Mouse (Mus musculus) forebrain, postnatal 0 days (tissue): ENCODE data around the gene Zc2hc1c. TPM values are rescaled to one million over a fixed set of nuclear protein-coding genes. Genes with fewer than 3 reads are reported as not detected.

Experiments used
- ATAC-seq: fragments of 200-750 bp; cut with Nextera tagmentation; 2 replicates; pipeline ENCODE4 v1.8.0; 2017; ENCODE audit warnings: mild to moderate bottlenecking, moderate library complexity
- DNase-seq: peaks from one replicate; pipeline ENCODE4 v3.0.0-alpha.2; 2015
- H3K27ac ChIP-seq: fragments of 300-500 bp; sonication (generic); 2 replicates; pipeline ENCODE4 v1.5.1; 2014; ENCODE audit warnings: low read depth, mild to moderate bottlenecking, antibody characterized with exemption, low read length, moderate library complexity, mixed read lengths
- H3K27me3 ChIP-seq: fragments of 300-500 bp; sonication (generic); 2 replicates; pipeline ENCODE4 v1.6.1; 2014; ENCODE audit warnings: mild to moderate bottlenecking, low read length, mixed read lengths; ENCODE audit not compliant: insufficient read depth
- H3K36me3 ChIP-seq: fragments of 300-500 bp; sonication (generic); 2 replicates; pipeline ENCODE4 v1.6.1; 2014; ENCODE audit warnings: mild to moderate bottlenecking, moderate library complexity; ENCODE audit not compliant: insufficient read depth
- H3K4me1 ChIP-seq: fragments of 300-500 bp; sonication (generic); 2 replicates; pipeline ENCODE4 v1.6.1; 2014; ENCODE audit warnings: antibody characterized with exemption; ENCODE audit not compliant: insufficient read depth
- H3K4me2 ChIP-seq: fragments of 300-500 bp; sonication (generic); 2 replicates; pipeline ENCODE4 v1.6.1; 2014; ENCODE audit warnings: low read depth, mild to moderate bottlenecking, moderate library complexity
- H3K4me3 ChIP-seq: fragments of 300-500 bp; sonication (generic); 2 replicates; pipeline ENCODE4 v1.5.1; 2014; ENCODE audit warnings: low read depth, low read length, mixed read lengths
- H3K9ac ChIP-seq: fragments of 300-500 bp; sonication (generic); 2 replicates; pipeline ENCODE4 v1.6.1; 2014; ENCODE audit warnings: mild to moderate bottlenecking
- H3K9me3 ChIP-seq: fragments of 300-500 bp; sonication (generic); 2 replicates; pipeline ENCODE4 v1.6.1; 2016; ENCODE audit warnings: low read length
- CTCF ChIP-seq: sonication (generic); IDR thresholded peaks from 2 replicates; pipeline ENCODE4 v1.5.1; 2016; ENCODE audit warnings: antibody characterized with exemption, control low read depth, low read depth
- WGBS: fragments of 180-500 bp; shearing (Covaris S2); extraction: QIAGEN DNeasy Blood & Tissue Kit; methylation state at CpG from one replicate; pipeline ENCODE4 v1.1.7; 2014; 5-methylcytosine and 5-hydroxymethylcytosine counted together
- polyA plus RNA-seq: library from polyadenylated mRNA; unstranded; fragments of >200 nt; fragmentation: Nextera tagmentation; extraction: Ambion mirVana; gene quantifications from 2 replicates; pipeline ENCODE4 v1.2.1, GENCODE M21; 2015
- total RNA-seq: library from RNA; depleted of rRNA; stranded (reverse); fragments of >200 nt; gene quantifications from 2 replicates; pipeline ENCODE4 v1.2.3, GENCODE M21; 2014

Gene Zc2hc1c
- total and polyA plus RNA-seq, 2 experiments from 2014 or later, result 1.1 to 1.3 TPM

DNA sequence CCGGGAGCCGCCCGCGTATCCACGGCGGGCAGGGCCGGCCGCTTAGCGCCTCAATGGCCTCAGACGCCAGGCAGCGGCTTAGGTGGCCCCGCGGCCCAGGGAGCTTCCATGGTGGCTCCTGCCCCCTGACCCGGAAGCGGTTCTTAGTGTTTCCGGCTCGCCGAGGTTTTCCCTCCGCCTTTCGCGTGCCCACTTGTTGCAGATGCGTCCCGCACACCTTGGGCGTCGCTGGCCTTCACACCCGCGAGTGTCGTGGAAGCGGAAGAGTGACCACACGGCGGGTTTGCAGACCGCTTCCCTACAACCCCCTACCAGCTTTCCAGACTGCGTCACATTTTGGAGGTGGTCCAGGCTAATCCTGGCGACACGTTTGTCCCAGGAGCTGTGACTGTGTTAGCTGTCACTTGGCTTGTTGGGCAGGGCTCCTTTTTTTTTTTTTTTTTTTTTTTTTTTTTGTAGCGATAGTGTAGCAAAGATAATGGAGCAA lies 50.9 kb downstream of the Zc2hc1c start, which contains the start of gene Nek9:
TSS of gene Nek9 (minus strand) at position 120 of the 487 bp plus-strand sequence.
- H3K36me3 ChIP-seq, result peaks cover 16% of the 10 kb centered on the region
- under 1% methylated on average over 35 of the region's 36 CpGs for WGBS
- peak within 1 kb of the TSS; percentile 73 for H3K4me2 ChIP-seq
- H3K27ac ChIP-seq, result peak within 1 kb of the TSS; percentile 80
- peak within 1 kb of the TSS; percentile 92 for H3K4me3 ChIP-seq
- ATAC-seq (peak; percentile 90), DNase-seq (peak; percentile 95)
- H3K27me3 ChIP-seq, result no peaks in the 10 kb centered on the region
- TF ChIP-seq CTCF, result peak; percentile 16; the same call in 1 of the 2 replicates
- H3K9me3 ChIP-seq, result no peaks in the 10 kb centered on the region
- peak within 1 kb of the TSS; percentile 92 for H3K9ac ChIP-seq
- H3K4me1 ChIP-seq, result no peaks in the 10 kb centered on the region

DNA sequence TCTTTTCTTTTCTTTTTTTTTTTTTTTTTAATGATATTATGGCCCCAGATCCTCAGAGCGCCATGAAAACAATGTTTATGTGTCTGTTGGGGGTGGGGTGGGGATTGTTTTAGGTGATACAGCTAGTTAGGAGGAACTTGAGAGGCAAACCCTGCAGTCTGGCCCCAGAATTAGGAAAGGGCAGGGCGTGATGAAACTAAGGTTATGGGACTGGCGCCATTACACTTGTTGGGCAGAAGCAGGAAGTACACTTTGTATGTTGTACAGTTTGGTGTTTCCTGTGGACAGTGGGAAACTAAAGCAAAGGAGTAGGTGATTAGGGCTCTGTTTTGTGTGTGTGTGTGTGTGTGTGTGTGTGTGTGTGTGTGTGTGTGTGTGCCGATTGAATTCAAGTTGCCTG lies 51.6 kb downstream of the Zc2hc1c start:
- 40% methylated on average over 4 of the region's 4 CpGs for WGBS

DNA sequence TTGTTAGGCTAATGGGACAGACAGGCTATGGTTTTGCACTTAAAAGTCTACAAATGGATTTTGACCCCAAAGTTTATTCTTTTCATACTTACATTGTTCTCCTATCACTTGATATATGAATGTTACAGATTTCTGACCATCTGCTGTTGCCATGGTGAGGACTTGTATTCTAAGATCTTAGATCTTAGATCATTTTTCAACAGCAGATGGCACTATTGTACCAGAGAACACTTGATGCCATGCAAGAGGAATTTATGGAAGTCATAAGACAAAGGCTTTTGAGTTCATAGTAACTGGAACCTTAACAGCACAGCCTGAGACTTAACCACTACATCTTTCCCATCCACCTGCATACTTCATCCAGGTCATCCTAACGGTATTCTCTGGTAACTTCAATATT lies 52.7 kb downstream of the Zc2hc1c start:
- no peaks in the 10 kb centered on the region for H3K27me3 ChIP-seq
- DNase-seq, result peak; percentile 87
- peaks cover 14% of the 10 kb centered on the region; the same call in 1 of the 2 replicates for H3K36me3 ChIP-seq
- WGBS, result 59% methylated on average over 1 of the region's 1 CpGs
- peak; percentile 76 for TF ChIP-seq CTCF
- no peak overlapping the region for H3K4me2 ChIP-seq
- H3K9ac ChIP-seq, result no peak overlapping the region
- H3K4me1 ChIP-seq, result no peaks in the 10 kb centered on the region
- no peak overlapping the region for H3K27ac ChIP-seq
- H3K4me3 ChIP-seq, result no peak overlapping the region
- ATAC-seq, result peak; percentile 46
- no peaks in the 10 kb centered on the region for H3K9me3 ChIP-seq

More for the DNA sequence above, 51.6 kb downstream of the Zc2hc1c start:
- H3K27me3 ChIP-seq, result no peaks in the 10 kb centered on the region
- H3K9ac ChIP-seq, result no peak overlapping the region
- no peak overlapping the region for H3K4me3 ChIP-seq
- no peak for DNase-seq
- no peak for ATAC-seq
- peak overlapping the region; percentile 73 for H3K4me2 ChIP-seq
- peaks cover 17% of the 10 kb centered on the region; the same call in 1 of the 2 replicates for H3K36me3 ChIP-seq
- no peak overlapping the region for H3K27ac ChIP-seq
- TF ChIP-seq CTCF, result no peak
- no peaks in the 10 kb centered on the region for H3K4me1 ChIP-seq
- no peaks in the 10 kb centered on the region for H3K9me3 ChIP-seq

DNA sequence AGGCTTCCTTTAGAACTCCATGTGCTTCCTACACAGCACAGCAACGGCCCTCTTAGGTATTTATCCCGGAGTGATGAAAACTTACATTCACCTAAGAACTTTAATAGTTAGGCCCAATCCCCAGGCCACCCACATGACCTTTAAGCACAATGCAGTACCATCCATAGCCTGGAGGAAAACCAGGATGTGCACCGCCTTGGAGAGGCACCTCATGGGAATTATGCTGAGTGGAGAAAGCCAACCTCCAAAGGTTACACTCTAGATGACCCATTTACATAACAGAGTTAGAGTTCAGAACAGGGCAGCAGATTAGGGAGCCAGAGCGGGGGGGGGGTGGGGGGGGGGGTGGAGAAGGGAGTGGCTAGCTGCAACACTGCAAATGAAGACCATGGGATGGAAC lies 53.9 kb downstream of the Zc2hc1c start:
- no peak for TF ChIP-seq CTCF

DNA sequence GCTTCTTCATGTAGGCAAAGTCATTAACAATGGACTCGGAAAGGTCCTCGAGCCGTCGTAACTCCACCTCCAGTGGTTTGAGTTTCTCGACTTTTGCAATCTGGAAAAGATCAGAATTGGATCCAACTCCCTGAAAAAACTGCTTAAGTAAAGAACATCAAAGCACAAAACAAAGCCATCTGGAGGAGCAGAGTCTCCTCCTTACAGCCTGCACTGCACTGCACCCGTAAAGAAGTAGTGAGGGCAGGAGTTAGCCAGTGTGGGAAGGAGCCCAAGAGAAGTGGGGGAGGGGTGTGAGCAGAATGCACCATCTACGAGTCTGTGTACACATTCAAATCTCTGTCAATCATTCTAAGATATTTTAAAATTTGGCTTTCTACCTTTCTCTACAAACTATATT lies 55.9 kb downstream of the Zc2hc1c start:
- Histone ChIP-seq H3K9me3 (no peaks in the 10 kb centered on the region), H3K27me3 (no peaks in the 10 kb centered on the region), H3K4me1 (no peaks in the 10 kb centered on the region), H3K9ac (no peak overlapping the region), H3K27ac (no peak overlapping the region), H3K4me3 (no peak overlapping the region), H3K4me2 (no peak overlapping the region), H3K36me3 (peaks cover 20% of the 10 kb centered on the region)
- TF ChIP-seq CTCF, result no peak
- WGBS, result 66% methylated on average over 7 of the region's 7 CpGs
- no peak for DNase-seq
- ATAC-seq, result no peak

More for the DNA sequence above, 53.9 kb downstream of the Zc2hc1c start:
- no peak overlapping the region for H3K4me3 ChIP-seq
- ATAC-seq (no peak), DNase-seq (no peak)
- peaks cover 10% of the 10 kb centered on the region; the same call in 1 of the 2 replicates for H3K36me3 ChIP-seq
- no peak overlapping the region for H3K4me2 ChIP-seq
- no peaks in the 10 kb centered on the region for H3K4me1 ChIP-seq
- 81% methylated on average over 4 of the region's 4 CpGs for WGBS
- no peak overlapping the region for H3K27ac ChIP-seq
- no peaks in the 10 kb centered on the region for H3K27me3 ChIP-seq
- H3K9me3 ChIP-seq, result no peaks in the 10 kb centered on the region
- H3K9ac ChIP-seq, result no peak overlapping the region

DNA sequence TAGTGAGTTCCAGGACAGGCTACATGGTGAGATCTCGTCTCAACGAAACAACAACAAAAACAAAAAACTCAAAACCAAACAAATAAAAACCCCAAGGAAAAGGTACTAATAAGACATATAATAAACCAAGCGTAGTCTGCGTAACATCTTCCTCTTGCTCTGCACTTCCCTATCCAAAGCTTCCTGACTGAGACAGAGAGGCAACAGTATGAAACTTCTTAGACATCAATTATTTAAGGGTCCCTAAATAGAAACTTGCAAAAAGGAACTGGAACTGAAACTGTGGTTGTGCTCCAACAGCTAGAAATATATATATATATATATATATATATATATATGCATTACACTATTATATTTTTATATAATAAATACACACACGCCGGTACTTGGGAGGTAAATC lies 57.2 kb downstream of the Zc2hc1c start:
- no peak overlapping the region for H3K9ac ChIP-seq
- H3K4me1 ChIP-seq, result no peaks in the 10 kb centered on the region
- no peaks in the 10 kb centered on the region for H3K27me3 ChIP-seq
- WGBS, result 93% methylated on average over 6 of the region's 6 CpGs
- TF ChIP-seq CTCF, result no peak
- peaks cover 20% of the 10 kb centered on the region for H3K36me3 ChIP-seq
- DNase-seq (no peak), ATAC-seq (no peak)
- H3K27ac ChIP-seq, result no peak overlapping the region
- no peaks in the 10 kb centered on the region for H3K9me3 ChIP-seq
- no peak overlapping the region for H3K4me3 ChIP-seq
- no peak overlapping the region for H3K4me2 ChIP-seq

DNA sequence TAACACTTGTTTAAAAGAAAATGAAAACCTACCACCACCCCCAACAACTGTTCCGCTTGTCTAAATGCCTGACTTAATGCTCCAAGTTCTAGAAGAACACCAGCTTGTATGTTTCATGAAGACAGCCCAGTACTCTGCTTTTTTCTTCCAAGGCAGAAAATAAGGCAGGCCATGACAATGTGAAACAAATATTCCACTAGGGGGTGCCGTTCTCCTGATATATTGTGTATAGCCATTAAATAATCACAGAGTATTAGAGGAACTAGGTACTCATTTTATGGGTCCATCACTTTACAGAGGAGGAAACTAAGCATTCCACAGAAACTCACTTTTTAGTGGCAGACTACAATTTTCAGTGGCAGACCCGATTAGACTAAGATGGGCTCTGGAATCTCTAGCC lies 58.0 kb downstream of the Zc2hc1c start:
- ATAC-seq (peak; percentile 62), DNase-seq (peak; percentile 85)
- peak; percentile 72 for TF ChIP-seq CTCF
- no peaks in the 10 kb centered on the region for H3K4me1 ChIP-seq
- no peak overlapping the region for H3K9ac ChIP-seq
- WGBS, result 57% methylated on average over 3 of the region's 3 CpGs
- H3K27me3 ChIP-seq, result no peaks in the 10 kb centered on the region
- H3K4me3 ChIP-seq, result no peak overlapping the region
- no peaks in the 10 kb centered on the region for H3K9me3 ChIP-seq
- peaks cover 20% of the 10 kb centered on the region for H3K36me3 ChIP-seq
- no peak overlapping the region for H3K27ac ChIP-seq
- no peak overlapping the region for H3K4me2 ChIP-seq
